Mouse (Mus musculus): ENCODE results near the gene Olfr309.

The Olfr309 gene

DNA sequence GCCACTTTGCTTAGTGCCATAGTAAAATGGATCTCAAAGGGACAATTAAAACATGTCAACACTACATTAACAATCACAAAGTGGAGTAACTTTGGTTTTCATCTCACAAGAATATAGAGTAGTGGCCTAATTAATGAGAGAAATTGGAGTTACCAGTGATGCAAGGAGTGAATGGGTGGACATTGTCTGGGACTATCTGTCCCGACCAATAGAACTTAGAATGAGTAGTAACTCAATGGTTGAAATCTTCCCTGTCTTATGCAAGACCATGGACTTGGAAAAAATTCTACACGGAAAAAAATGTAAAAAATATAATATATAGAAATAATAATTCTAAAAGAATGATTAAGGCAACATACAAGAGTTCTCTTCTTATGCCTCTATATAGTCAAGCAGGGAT lies at the start of gene Olfr309:
TSS of gene Olfr309 (minus strand) at position 101 of the 400 bp plus-strand sequence.
- no peak for DNase-seq (ENCODE audit: low read depth, low spot score)

DNA sequence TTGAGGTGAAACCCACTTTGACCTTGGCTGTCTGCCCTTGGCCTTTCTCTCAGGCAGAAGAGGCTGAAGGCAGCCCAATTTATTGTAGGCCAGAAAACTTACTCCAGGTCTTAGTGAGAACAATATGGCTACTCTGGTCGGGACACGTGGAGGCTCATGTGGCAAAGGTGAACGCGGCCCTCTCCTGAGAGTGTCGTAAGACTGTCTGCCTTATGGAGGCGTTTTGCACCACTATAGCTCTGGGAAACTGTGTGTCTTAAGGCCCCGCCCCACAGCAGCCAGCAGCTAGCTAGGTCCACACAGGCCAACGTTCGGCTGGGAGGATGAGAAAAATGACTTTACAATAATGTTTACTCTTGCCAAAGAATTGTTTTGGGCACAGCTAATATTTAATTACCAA lies 32.8 kb upstream of the Olfr309 start:
- peak; percentile 62 for DNase-seq (ENCODE audit: low read depth, low spot score)

DNA sequence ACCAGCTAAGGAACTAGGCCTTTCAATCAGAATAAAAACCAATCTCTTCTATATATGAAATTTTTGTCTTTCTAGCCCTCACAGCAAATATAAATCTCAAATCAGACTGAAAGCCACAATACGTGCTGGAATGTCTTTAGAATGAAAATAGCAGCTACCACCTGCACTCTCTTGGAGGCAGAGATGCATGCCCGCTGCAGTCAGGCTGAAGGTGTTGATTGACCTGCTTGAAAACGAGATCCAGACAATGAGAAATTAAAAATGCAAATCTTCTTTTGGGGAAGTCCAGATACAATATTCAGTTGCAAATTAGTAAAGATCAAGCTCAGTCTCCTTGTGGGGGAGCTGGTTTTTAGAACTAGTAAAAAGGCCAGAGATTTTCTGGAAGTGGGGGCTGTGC lies 30.7 kb upstream of the Olfr309 start:
- no peak for DNase-seq (ENCODE audit: low read depth, low spot score)

DNA sequence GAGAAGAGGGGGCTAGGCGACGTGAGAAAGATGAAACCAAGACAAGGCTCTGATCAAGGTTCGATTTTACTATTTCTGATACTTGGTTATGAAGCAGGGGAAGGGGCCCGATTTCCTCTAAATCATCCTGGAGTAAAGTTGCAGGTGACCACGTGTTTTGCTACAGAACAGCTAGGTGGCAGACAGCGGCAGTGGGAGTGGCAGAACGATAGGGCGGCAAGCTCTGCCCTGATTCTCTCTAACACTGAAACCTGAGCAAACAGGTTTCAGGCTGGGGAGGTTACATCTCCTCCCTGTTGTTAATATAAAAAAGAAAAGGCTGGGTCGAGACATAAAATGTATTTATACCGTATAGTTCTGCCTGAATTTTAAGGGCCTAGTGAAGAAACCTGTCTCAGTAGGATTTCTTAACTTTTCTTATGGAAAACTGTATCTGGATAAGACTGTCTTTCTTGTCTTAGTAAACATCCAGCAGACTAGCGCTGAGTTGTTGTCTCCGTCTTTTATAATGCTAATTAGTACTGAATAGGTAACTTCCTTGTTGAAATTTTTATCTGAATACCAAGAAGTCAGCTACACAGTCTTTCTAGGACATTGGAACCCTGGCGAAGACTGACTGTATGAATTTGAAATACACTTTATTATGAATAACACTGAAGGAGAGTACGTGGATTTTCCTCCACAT lies 29.5 kb upstream of the Olfr309 start:
- DNase-seq (ENCODE audit: low read depth, low spot score): peak; percentile 55

DNA sequence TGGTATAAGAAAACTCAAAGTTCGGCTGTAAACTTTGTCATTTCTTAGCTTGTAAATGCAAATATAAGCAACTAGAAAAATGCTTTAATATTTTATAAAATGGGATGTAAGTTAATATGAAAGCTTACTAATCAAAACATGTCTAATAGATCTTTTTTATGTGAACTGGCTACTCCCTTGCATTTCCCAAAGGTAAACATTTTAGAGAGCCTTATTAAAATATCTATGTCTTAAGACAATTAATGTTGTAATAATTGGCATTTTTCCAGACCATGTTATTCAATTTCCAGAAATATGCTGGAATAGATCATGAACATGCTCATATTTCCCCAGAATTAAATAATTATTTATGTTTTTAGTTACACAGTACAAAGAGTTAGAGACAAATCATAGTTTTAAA lies 24.0 kb upstream of the Olfr309 start, which contains the start of gene Olfr307:
TSS of gene Olfr307 (minus strand) at position 101 of the 400 bp plus-strand sequence.
- no peak for DNase-seq (ENCODE audit: low read depth, low spot score)

DNA sequence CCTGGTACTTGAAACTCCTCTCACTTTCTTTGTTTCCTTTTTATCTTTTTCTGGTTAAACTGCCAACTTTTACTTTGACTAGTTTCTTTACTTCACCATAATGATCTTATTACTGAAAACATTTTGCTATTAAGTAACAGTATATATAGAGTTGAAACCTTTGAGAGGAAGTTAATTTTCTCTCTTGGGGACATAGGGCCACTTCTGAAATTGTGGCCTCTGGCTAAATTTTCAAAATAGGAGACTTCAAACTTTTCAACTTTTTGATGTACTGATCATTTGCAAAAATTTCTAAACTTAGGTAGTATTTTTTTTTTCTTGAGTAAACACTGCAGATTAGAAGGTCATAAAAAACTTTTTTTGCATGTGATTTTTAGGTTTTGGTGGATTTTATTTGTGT lies 12.0 kb upstream of the Olfr309 start, which contains the start of gene Olfr308:
TSS of gene Olfr308 (minus strand) at position 101 of the 400 bp plus-strand sequence.
- DNase-seq (ENCODE audit: low read depth, low spot score): no peak

DNA sequence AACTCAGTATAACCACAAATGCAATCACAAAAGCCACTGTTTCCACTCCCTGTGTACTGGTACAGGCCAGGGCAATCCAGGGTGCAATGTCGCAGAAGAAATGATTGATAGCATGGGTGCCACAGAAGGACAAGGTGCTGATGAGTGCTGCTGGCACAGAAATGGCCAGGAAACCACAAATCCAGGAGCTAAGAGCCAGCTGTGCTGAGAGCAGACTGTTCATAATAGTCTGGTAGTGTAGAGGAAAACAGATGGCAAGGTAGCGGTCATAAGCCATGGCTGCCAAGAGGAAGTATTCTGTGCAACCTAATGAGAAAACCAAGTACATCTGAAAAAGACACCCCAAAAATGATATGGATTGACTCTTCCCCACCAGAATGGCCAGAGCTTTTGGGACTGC lies 7.8 kb upstream of the Olfr309 start:
- no peak for DNase-seq (ENCODE audit: low read depth, low spot score)

DNA sequence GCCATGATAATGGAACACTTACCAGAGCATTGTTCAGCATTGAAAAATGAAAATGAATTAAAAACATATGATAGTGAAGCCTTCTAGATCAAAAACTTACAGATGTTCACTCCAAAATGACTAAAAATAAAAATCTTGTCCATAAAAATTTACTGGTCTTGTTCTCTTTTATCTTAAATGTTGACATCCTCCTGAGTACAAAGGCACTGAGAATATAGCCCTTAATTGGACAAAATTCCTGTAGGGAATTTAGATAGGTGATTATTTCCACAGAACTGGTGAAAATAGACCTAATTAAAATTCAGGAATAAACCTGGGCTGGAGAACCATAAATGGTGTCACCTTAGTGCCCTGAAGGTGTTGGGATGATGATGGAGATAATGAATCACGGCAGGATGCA lies 36.4 kb downstream of the Olfr309 start, which contains the start of gene Olfr310:
TSS of gene Olfr310 (minus strand) at position 101 of the 400 bp plus-strand sequence.
- DNase-seq (ENCODE audit: low read depth, low spot score): no peak

Data from ZHBTc4 (cell line).